Mouse (Mus musculus) left cerebral cortex, postnatal 25 days (tissue): ENCODE data around the gene Rtl6. TPM values are rescaled to one million over a fixed set of nuclear protein-coding genes. Genes with fewer than 3 reads are reported as not detected.

Experiments used
- total RNA-seq, 2 experiments: library from RNA; stranded (reverse); gene quantifications; 2 replicates each; pipeline ENCODE4 v1.2.3; 2021

Gene Rtl6
- total RNA-seq, 2 experiments from 2014 or later: 57.8 to 60.6 TPM

Other genes with a start within 250 kb of the Rtl6 start
- gene Parvg, start 233.8 kb downstream of the Rtl6 start, total RNA-seq: 1 to 10 TPM; 4.6 to 6.3 TPM
- 10 to 100 TPM; 46.6 to 46.9 TPM for gene Shisal1, start 110.7 kb downstream of the Rtl6 start, total RNA-seq
- gene Prr5, start 111.8 kb upstream of the Rtl6 start, total RNA-seq: 10 to 100 TPM; 11.6 to 13.2 TPM
- under 1 TPM in 1 of 2 experiments, not detected in 1; 0.23 TPM for gene Arhgap8, start 162.2 kb upstream of the Rtl6 start, total RNA-seq